Mouse (Mus musculus): ENCODE measurements around the gene Chsy1. TPM values are rescaled to one million over a fixed set of nuclear protein-coding genes. Genes with fewer than 3 reads are reported as not detected.
"Not testable (repeated sequence)": the region's sequence is repeated elsewhere in the genome, so short reads cannot be mapped to it uniquely, and the experiment has no call there.

The Chsy1 gene
- total RNA-seq, 2 experiments from 2014 or later = 10.1 to 15.3 TPM

GRCm38 (mm10) chr7:66168877-66169276 is 59.6 kb downstream of the Chsy1 start:
- no peak for ATAC-seq (replicated peaks; ENCODE audit: low FRiP score, poor library complexity, severe bottlenecking)

DNA sequence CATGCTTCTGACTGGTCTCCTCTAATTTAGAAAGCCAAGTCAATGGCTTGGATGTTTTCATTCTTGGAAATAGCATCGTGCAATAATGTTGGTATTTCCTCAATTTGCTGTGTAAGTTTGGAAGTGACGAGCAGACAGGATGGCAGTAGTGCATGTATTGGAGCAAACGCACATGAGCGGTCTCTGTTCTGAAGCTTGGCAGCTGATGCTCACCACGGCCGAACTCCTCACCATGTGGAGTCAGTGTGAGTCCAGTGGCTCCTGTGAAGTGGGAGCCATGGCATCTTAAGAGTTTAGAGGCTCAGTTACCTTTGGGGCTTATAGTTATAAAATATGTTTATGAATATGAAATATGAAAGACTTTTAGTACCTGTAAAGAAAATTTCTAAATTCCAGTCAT is 60.2 kb downstream of the Chsy1 start:
- no peak for ATAC-seq (replicated peaks; ENCODE audit: low FRiP score, poor library complexity, severe bottlenecking)

- no peak for ATAC-seq (replicated peaks; ENCODE audit: low FRiP score, poor library complexity, severe bottlenecking)
Observed at GRCm38 (mm10) chr7:66170802-66171505, 61.6 kb downstream of the Chsy1 start.

DNA sequence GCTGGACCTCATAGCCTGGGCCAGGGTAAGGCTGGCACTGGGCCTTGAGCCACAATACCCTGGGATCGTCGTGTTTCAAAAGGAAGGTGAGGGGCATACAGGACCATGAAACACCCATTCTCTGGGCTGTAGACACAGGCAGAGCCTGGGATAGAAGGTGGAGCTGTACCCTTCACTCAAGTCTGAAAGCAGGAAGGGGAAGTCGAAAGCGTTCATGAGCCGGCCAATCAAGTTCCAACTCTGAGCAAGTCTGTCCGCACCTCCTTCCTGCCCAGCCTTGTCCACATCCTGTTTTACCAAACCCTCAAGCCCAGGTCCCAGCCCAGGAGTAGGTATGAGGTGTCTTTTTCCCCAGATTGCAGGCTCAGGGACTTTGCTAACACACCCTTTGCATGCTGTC is 66.4 kb downstream of the Chsy1 start:
- ATAC-seq (replicated peaks; ENCODE audit: low FRiP score, poor library complexity, severe bottlenecking) = no peak

DNA sequence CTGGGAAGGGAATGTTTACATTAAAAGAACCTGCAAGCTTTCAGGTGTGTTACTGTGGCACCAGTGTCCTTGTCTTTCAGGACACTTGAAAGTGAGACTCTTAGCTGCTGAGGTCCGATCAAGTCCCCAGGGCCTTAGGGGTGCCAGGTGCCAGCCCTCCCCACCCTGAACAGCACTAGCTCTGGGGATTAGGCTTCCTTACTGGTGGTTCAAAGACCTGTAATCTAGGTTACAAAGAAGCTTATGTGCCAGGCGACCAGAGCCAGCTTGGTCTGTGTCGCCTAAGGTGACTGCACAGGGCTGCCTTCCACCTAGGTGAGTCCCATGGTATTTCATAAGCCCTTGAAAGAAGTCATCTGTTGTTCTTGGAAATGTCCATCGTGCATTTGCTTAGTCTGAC is 66.9 kb downstream of the Chsy1 start:
- ATAC-seq (replicated peaks; ENCODE audit: low FRiP score, poor library complexity, severe bottlenecking) = no peak

DNA sequence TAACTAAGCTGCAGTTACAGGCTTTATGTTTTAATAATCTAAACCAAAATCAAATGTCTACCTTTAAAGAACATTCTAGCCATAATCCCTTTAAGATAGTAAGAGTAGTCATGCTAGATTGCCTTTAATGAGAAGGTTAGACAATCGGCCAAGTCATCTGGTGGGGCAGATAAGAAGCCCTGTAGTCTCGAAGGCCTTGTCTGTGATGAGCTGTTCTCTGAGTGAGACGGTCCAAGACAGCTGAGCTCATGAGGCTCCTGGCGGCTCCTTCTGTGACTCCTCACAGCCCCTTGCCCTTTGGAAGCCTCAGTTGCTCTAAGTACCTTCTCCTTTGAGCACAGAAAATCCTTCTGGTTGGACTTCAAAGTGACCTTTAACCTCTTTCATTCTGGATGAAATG is 67.6 kb downstream of the Chsy1 start:
- ATAC-seq (replicated peaks; ENCODE audit: low FRiP score, poor library complexity, severe bottlenecking) = no peak

- no peak for ATAC-seq (replicated peaks; ENCODE audit: low FRiP score, poor library complexity, severe bottlenecking)
Observed at GRCm38 (mm10) chr7:66178101-66178500, 68.8 kb downstream of the Chsy1 start.

- no peak for ATAC-seq (replicated peaks; ENCODE audit: low FRiP score, poor library complexity, severe bottlenecking)
Observed at GRCm38 (mm10) chr7:66179120-66179581, 69.8 kb downstream of the Chsy1 start.

GRCm38 (mm10) chr7:66179711-66180110 is 70.4 kb downstream of the Chsy1 start:
- ATAC-seq (replicated peaks; ENCODE audit: low FRiP score, poor library complexity, severe bottlenecking) = no peak

- ATAC-seq (replicated peaks; ENCODE audit: low FRiP score, poor library complexity, severe bottlenecking) = no peak
Observed at GRCm38 (mm10) chr7:66180260-66180659, 70.9 kb downstream of the Chsy1 start.

DNA sequence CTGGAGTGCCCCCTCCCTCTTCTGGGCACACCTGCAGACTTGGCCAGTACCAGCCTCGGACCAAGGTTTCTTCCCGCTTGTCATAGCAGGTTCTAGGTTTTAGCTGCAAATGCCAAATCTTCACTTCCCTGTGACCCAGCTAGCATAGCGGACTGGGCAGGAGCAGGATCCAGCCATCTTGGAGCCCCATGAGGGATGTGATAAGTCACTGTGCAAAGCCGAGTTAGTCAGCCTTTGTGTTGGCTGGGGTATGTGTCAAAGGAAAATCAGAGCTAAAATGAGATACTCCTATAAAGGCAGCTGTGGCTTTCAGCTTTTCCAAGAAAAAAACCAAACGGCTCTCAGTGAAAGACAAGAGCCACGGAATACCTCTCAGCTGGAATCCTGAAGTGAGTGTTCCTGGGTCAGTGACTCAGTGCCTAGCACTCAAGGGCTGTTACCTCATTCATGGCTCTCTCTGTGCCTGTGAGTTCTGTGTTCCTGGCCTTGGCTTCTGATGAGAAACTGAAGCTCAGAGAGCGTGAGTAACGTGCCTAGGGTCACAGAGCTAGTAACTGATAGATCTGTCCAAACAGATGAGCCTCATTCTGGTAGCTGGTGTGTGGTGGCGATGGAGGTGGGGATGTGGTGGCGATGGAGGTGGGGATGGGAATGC is 71.5 kb downstream of the Chsy1 start:
- ATAC-seq (replicated peaks; ENCODE audit: low FRiP score, poor library complexity, severe bottlenecking) = no peak

- ATAC-seq (replicated peaks; ENCODE audit: low FRiP score, poor library complexity, severe bottlenecking) = no peak
Observed at GRCm38 (mm10) chr7:66182075-66182715, 72.9 kb downstream of the Chsy1 start.

DNA sequence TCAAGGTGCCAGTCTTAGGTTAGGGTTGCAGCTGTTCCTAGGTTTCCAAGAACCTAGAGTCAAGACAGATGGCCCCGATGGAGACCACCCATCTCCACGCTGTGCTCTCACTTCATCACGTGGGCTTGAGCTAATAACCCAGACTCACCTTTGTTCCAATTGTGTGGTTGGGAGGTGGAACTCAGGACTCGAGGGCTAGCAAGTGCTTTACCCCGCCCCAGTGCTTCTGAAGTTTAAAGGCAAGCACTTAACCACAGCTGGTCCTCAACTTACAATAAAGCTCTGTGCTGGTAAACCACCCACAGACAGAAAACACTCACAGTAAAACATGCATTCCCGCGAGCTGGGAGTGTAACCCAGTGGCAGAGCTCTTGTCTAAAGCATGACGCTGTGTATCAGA is 74.1 kb downstream of the Chsy1 start:
- ATAC-seq (replicated peaks; ENCODE audit: low FRiP score, poor library complexity, severe bottlenecking) = no peak

DNA sequence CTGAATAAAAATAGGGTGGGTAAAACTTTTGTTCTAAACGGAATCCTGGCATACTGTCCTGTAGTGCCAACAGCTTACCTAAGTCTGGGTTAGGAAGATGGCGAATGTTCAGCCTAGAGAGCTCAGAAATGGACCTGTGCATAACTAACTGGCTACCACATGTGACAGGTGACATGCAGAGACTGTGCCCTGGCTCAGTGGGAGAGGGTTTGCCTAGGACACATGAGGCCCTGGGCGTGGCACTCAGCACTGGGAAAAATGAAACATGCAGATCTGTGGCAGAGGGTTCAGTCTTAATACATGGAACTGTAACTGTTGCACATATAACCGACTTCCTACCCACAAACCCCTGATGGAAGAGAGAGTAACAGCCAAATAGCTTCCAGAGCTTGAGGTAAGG is 74.7 kb downstream of the Chsy1 start:
- no peak for ATAC-seq (replicated peaks; ENCODE audit: low FRiP score, poor library complexity, severe bottlenecking)

GRCm38 (mm10) chr7:66185370-66185769 is 76.1 kb downstream of the Chsy1 start:
- no peak for ATAC-seq (replicated peaks; ENCODE audit: low FRiP score, poor library complexity, severe bottlenecking)

GRCm38 (mm10) chr7:66187581-66188231 is 78.4 kb downstream of the Chsy1 start:
- no peak; the same call in 1 of the 2 replicates for ATAC-seq (replicated peaks; ENCODE audit: low FRiP score, poor library complexity, severe bottlenecking)

DNA sequence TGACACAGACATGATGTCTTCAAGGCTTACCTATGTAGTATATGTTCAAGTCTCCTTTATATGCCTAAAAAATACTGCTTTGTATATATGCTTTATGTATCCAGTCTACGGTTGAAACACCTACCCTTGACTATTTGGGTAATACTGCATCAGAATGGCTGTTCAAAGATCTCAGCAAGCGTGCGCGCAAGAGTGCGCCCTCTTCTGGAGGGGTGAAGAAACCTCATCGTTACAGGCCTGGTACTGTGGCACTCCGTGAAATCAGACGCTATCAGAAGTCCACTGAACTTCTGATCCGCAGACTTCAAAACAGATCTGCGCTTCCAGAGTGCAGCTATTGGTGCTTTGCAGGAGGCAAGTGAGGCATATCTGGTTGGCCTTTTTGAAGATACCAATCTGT is 81.1 kb downstream of the Chsy1 start:
- not testable (repeated sequence) for ATAC-seq (replicated peaks; ENCODE audit: low FRiP score, poor library complexity, severe bottlenecking)

DNA sequence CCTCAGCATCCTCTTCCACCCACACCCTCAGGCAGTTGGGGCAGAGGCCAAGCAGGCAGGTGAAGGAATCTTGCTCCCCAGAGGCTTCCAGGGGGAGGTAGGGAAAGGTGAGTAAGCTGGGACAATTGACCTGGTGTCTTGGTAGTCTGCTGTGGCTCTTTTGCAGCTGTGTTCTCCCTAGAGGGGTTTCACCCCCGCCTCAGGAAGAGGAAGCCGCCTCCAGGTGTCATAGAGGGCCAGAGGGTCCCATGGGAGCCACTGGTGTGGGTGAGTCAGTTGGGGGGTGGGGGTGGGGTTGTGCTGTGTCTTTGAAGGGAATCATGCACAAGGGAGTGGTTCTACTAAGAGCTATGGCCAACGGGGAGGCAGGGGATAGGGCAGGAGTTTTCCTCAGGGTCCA is 85.2 kb downstream of the Chsy1 start:
- ATAC-seq (replicated peaks; ENCODE audit: low FRiP score, poor library complexity, severe bottlenecking) = no peak

- ATAC-seq (replicated peaks; ENCODE audit: low FRiP score, poor library complexity, severe bottlenecking) = no peak
Observed at GRCm38 (mm10) chr7:66195881-66196280, 86.6 kb downstream of the Chsy1 start.

DNA sequence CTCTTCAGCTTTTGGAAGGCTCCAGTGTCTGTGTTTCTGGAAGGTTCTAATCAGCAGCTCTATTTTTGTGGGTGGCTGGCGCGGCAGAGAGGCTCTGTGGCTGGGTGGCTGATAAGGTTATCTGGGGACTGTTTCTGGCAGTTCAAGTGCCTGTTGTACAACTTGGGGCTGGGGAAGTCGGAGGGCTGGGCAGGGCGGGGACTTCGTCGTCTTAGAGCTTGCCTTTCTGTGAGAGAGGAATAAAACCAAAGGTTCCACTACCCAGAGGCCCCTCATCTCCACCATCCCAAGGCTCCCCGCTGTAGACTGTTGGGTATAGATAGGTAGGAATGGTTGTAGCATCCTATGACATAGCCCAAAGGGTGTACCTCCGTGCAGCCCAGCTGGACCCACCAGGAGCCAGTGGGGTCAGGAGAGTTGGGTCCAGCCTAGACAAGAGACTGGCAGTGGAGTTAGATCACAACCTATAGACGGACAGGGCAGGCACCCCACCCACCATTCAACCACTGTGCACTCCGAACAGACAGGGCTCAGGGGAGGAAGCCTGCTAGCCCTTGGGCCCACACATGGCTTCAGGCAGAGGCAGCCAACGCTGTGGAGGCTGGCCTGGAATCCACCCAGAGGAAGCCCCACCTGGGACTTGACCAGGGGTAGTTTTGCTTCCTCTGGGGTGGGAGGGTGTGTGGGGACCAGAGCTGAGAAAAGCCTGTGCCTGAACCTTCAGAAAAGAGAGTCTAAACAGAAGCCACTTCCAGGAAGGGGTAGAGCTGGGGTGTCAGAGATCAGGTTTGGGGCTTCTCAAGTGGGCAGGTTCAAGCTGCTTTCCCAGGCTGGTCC is 87.5 kb downstream of the Chsy1 start:
- peak; percentile 77 for ATAC-seq (replicated peaks; ENCODE audit: low FRiP score, poor library complexity, severe bottlenecking)

Data from erythroid progenitor cell, adult 5-6 weeks (primary cell).